ENCODE assay signal across 36 mouse cellular contexts in the genomic region with DNA sequence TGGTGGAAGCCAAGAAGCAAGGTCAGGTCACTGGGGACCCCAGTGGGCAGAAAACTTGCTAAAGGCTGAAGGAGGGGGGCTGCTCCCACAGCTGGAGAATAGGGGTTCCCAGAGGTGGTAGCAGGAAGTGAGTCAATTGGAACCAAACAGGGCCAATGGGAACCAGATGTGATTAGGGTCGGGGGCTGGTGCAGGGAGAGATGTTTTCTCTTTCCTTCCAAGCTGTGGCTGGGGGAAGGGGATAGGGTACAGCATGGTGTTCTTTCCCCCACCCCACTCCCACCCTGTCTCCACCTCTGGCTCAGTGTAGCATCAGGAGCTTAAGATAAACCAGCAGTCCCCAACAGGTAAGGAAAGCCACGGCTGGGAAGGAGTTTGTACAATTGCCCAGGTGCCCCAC. TPM values are rescaled to one million over a fixed set of nuclear protein-coding genes. Genes with fewer than 3 reads are reported as not detected.
DNase-seq lines count a peak whose midpoint lies in the region; ATAC-seq lines count a peak whose summit lies in the region.
"Had no signal": no experiment of that assay in that cellular context is flagged by ENCODE, and none has a peak within 500 bp of the region (broad histone marks: within the 10 kb centered on the region; RNA-seq: fewer than 3 reads in every experiment).

No protein-coding gene starts in this region.

- DNase-seq in hindbrain, embryonic 10.5 days (ENCODE audit: low spot score) = no peak
- no peak for DNase-seq in hindbrain, embryonic 14.5 days (ENCODE audit: low spot score)
- no peak for DNase-seq in right cerebral cortex, postnatal 14 days
- no peak for DNase-seq in ovary, postnatal 10 days (ENCODE audit: low spot score)
- DNase-seq in thymus, postnatal 0 days (ENCODE audit: low spot score) = no peak
- DNase-seq: adrenal gland, postnatal 25 days; B cell, adult 2 months; cerebellum, adult 2 months; cerebellum, postnatal 14 days; gastrocnemius, postnatal 25 days; heart, adult 11 months; kidney, adult 8-10 months; kidney, postnatal 10 days; layer of hippocampus, adult 9-11 months; liver, embryonic 13.5 days; lung, adult 18-20 months; lung, postnatal 4 days; retina, postnatal 1 day; thymus, adult 18-20 months; thymus, postnatal 36 days had no signal

- 62% methylated on average over 2 of the region's 2 CpGs for WGBS in hindbrain, embryonic 10.5 days
- WGBS in hindbrain, embryonic 14.5 days = 62% methylated on average over 2 of the region's 2 CpGs
- WGBS in embryonic facial prominence, embryonic 13.5 days = 18% methylated on average over 2 of the region's 2 CpGs
- WGBS in limb, embryonic 12.5 days = 11% methylated on average over 2 of the region's 2 CpGs

- H3K9me3 ChIP-seq in hindbrain, embryonic 10.5 days = 0 out of 2 replicates have a peak, but pooled peaks cover 5% of the 10 kb centered on the region
- H3K9me3 ChIP-seq in hindbrain, embryonic 14.5 days (ENCODE audit: control insufficient read depth, low read length) = no peaks in the 10 kb centered on the region
- H3K9me3 ChIP-seq in embryonic facial prominence, embryonic 13.5 days = no peaks in the 10 kb centered on the region
- no peaks in the 10 kb centered on the region for H3K9me3 ChIP-seq in limb, embryonic 12.5 days
- H3K9me3 ChIP-seq: heart, embryonic 10.5 days; heart, embryonic 15.5 days; hindbrain, embryonic 12.5 days; limb, embryonic 15.5 days; liver, embryonic 13.5 days; megakaryocyte, embryonic 14.5 days; midbrain, embryonic 13.5 days had no signal

- peak overlapping the region; percentile 50; the same call in 1 of the 2 replicates for H3K27ac ChIP-seq in hindbrain, embryonic 10.5 days
- H3K27ac ChIP-seq in hindbrain, embryonic 14.5 days = no peak overlapping the region
- no peak overlapping the region for H3K27ac ChIP-seq in embryonic facial prominence, embryonic 13.5 days
- H3K27ac ChIP-seq in limb, embryonic 12.5 days = peak overlapping the region; percentile 50; the same call in 1 of the 2 replicates
- H3K27ac ChIP-seq: heart, embryonic 15.5 days; hindbrain, embryonic 12.5 days; limb, embryonic 15.5 days; liver, embryonic 13.5 days; midbrain, embryonic 13.5 days; stomach, postnatal 0 days had no signal

- H3K36me3 ChIP-seq in hindbrain, embryonic 10.5 days = no peaks in the 10 kb centered on the region
- H3K36me3 ChIP-seq in hindbrain, embryonic 14.5 days (replicated peaks; ENCODE audit: control insufficient read depth, insufficient read depth) = no peaks in the 10 kb centered on the region
- H3K36me3 ChIP-seq in embryonic facial prominence, embryonic 13.5 days = no peaks in the 10 kb centered on the region
- no peaks in the 10 kb centered on the region for H3K36me3 ChIP-seq in limb, embryonic 12.5 days
- H3K36me3 ChIP-seq: heart, embryonic 10.5 days; heart, embryonic 15.5 days; hindbrain, embryonic 12.5 days; limb, embryonic 15.5 days; liver, embryonic 13.5 days; midbrain, embryonic 13.5 days had no signal

- H3K4me2 ChIP-seq in hindbrain, embryonic 14.5 days (replicated peaks) = no peak overlapping the region
- peak overlapping the region; percentile 5; the same call in 1 of the 2 replicates for H3K4me2 ChIP-seq in embryonic facial prominence, embryonic 13.5 days
- peak overlapping the region; percentile 24 for H3K4me2 ChIP-seq in limb, embryonic 12.5 days
- H3K4me2 ChIP-seq: heart, embryonic 15.5 days; hindbrain, embryonic 12.5 days; limb, embryonic 15.5 days; liver, embryonic 13.5 days; midbrain, embryonic 13.5 days had no signal

- H3K4me3 ChIP-seq in hindbrain, embryonic 10.5 days = no peak overlapping the region
- H3K4me3 ChIP-seq in hindbrain, embryonic 14.5 days (replicated peaks; ENCODE audit: low read length) = no peak overlapping the region
- no peak overlapping the region for H3K4me3 ChIP-seq in embryonic facial prominence, embryonic 13.5 days
- no peak overlapping the region for H3K4me3 ChIP-seq in limb, embryonic 12.5 days (replicated peaks)
- H3K4me3 ChIP-seq: heart, embryonic 10.5 days; heart, embryonic 15.5 days; hindbrain, embryonic 12.5 days; limb, embryonic 15.5 days; liver, embryonic 13.5 days; midbrain, embryonic 13.5 days had no signal

- H3K27me3 ChIP-seq in hindbrain, embryonic 10.5 days (ENCODE audit: insufficient read depth, poor library complexity, severe bottlenecking) = peaks cover 54% of the 10 kb centered on the region
- no peaks in the 10 kb centered on the region for H3K27me3 ChIP-seq in hindbrain, embryonic 14.5 days (ENCODE audit: control insufficient read depth, insufficient read depth, low read length)
- 0 out of 2 replicates have a peak, but pooled peaks cover 2% of the 10 kb centered on the region for H3K27me3 ChIP-seq in embryonic facial prominence, embryonic 13.5 days
- peaks cover 18% of the 10 kb centered on the region; the same call in 1 of the 2 replicates for H3K27me3 ChIP-seq in limb, embryonic 12.5 days

- H3K9ac ChIP-seq in hindbrain, embryonic 14.5 days = no peak overlapping the region
- H3K9ac ChIP-seq in embryonic facial prominence, embryonic 13.5 days = no peak overlapping the region
- no peak overlapping the region for H3K9ac ChIP-seq in limb, embryonic 12.5 days (replicated peaks)
- H3K9ac ChIP-seq: heart, embryonic 15.5 days; hindbrain, embryonic 12.5 days; limb, embryonic 15.5 days; liver, embryonic 13.5 days; midbrain, embryonic 13.5 days had no signal

- ATAC-seq in hindbrain, embryonic 14.5 days (ENCODE audit: low FRiP score) = no peak
- no peak for ATAC-seq in embryonic facial prominence, embryonic 13.5 days (ENCODE audit: insufficient number of reproducible peaks, insufficient read depth, low FRiP score, low TSS enrichment, low read depth)
- peak; percentile 61 for ATAC-seq in limb, embryonic 12.5 days (ENCODE audit: insufficient number of reproducible peaks, insufficient read depth, low FRiP score, low TSS enrichment, low read depth)
- ATAC-seq: forebrain, embryonic 14.5 days; intestine, embryonic 16.5 days; lung, postnatal 0 days; midbrain, embryonic 13.5 days had no signal

- H3K4me1 ChIP-seq in hindbrain, embryonic 10.5 days (replicated peaks) = peaks cover 44% of the 10 kb centered on the region
- no peaks in the 10 kb centered on the region for H3K4me1 ChIP-seq in hindbrain, embryonic 14.5 days (replicated peaks; ENCODE audit: control insufficient read depth, insufficient read depth, low read length)
- peaks cover 48% of the 10 kb centered on the region for H3K4me1 ChIP-seq in embryonic facial prominence, embryonic 13.5 days
- peaks cover 57% of the 10 kb centered on the region for H3K4me1 ChIP-seq in limb, embryonic 12.5 days (replicated peaks)

RNA-seq across cellular contexts. Expression of gene Gm572, which starts 45.0 kb away (rescaled TPM):
- polyA plus RNA-seq in hindbrain, embryonic 10.5 days (2016; fragmentation: Nextera tagmentation; extraction: Ambion mirVana) = not detected in 2 replicates
- not detected in 2 replicates for polyA plus RNA-seq in hindbrain, embryonic 14.5 days (2014; fragmentation: Nextera tagmentation; extraction: Ambion mirVana)
- not detected in 2 replicates for polyA plus RNA-seq in embryonic facial prominence, embryonic 13.5 days (2015; fragmentation: Nextera tagmentation; extraction: Ambion mirVana)
- polyA plus RNA-seq in limb, embryonic 12.5 days (2016; fragmentation: Nextera tagmentation; extraction: Ambion mirVana) = not detected in 2 replicates
- polyA plus RNA-seq in thymus, postnatal 0 days (2015; fragmentation: Nextera tagmentation; extraction: Ambion mirVana) = 0.09 TPM in 1 of 2 replicates, not detected in the other
- polyA plus RNA-seq: brain, embryonic 14.5 days; forebrain, embryonic 14.5 days; frontal cortex, adult 2 months; heart, embryonic 10.5 days; hindbrain, embryonic 12.5 days; intestine, embryonic 16.5 days; large intestine, adult 2 months; limb, embryonic 15.5 days; liver, embryonic 13.5 days; lung, postnatal 0 days; midbrain, embryonic 13.5 days; neural tube, embryonic 14.5 days had no signal

Comparison
In these comparisons a context has a peak if more than half of its experiments do, and no peak if none do; other contexts are left out.
1. H3K27ac ChIP-seq: peak in hindbrain, embryonic 10.5 days (single experiment) and limb, embryonic 12.5 days (single experiment); none in hindbrain, embryonic 14.5 days (single experiment) and embryonic facial prominence, embryonic 13.5 days (single experiment).